Mouse (Mus musculus) regulatory T cell (primary cell): ENCODE results near the gene Kirrel3.

Source experiments
- in situ Hi-C: fragments of 300-600 bp; cut with MboI, MseI; formaldehyde crosslinking; loops from one replicate; pipeline ENCODE4 v1.15.1; 2025; ENCODE audit warnings: high pct_unique_total_duplicates

Gene Kirrel3

GRCm38 (mm10) chr9:34752076-34752800 is 266.5 kb downstream of the Kirrel3 start:
- in situ Hi-C loops, result no loop called here

GRCm38 (mm10) chr9:34752801-34753170 is 267.1 kb downstream of the Kirrel3 start:
- in situ Hi-C loops, result no loop called here

- in situ Hi-C loops, result no loop called here
Observed at GRCm38 (mm10) chr9:34753891-34754290, 268.2 kb downstream of the Kirrel3 start.

GRCm38 (mm10) chr9:34754523-34755097 is 268.9 kb downstream of the Kirrel3 start:
- in situ Hi-C loops, result no loop called here

- in situ Hi-C loops, result no loop called here
Observed at GRCm38 (mm10) chr9:34756055-34756454, 270.4 kb downstream of the Kirrel3 start.

GRCm38 (mm10) chr9:34758925-34759324 is 273.2 kb downstream of the Kirrel3 start:
- in situ Hi-C loops, result no loop called here

GRCm38 (mm10) chr9:34760521-34760920 is 274.8 kb downstream of the Kirrel3 start:
- in situ Hi-C loops, result no loop called here

GRCm38 (mm10) chr9:34766792-34767623 is 281.3 kb downstream of the Kirrel3 start:
- in situ Hi-C loops, result no loop called here

GRCm38 (mm10) chr9:34768961-34769360 is 283.3 kb downstream of the Kirrel3 start:
- in situ Hi-C loops, result no loop called here

GRCm38 (mm10) chr9:34770951-34771350 is 285.3 kb downstream of the Kirrel3 start:
- in situ Hi-C loops, result no loop called here

- in situ Hi-C loops, result no loop called here
Observed at GRCm38 (mm10) chr9:34771401-34771800, 285.7 kb downstream of the Kirrel3 start.

- in situ Hi-C loops, result no loop called here
Observed at GRCm38 (mm10) chr9:34772022-34772437, 286.3 kb downstream of the Kirrel3 start.

GRCm38 (mm10) chr9:34781356-34781755 is 295.7 kb downstream of the Kirrel3 start:
- in situ Hi-C loops, result no loop called here

- in situ Hi-C loops, result no loop called here
Observed at GRCm38 (mm10) chr9:34787915-34788314, 302.2 kb downstream of the Kirrel3 start.

- in situ Hi-C loops, result no loop called here
Observed at GRCm38 (mm10) chr9:34795226-34795625, 309.5 kb downstream of the Kirrel3 start.

- in situ Hi-C loops, result no loop called here
Observed at GRCm38 (mm10) chr9:34797688-34798339, 312.1 kb downstream of the Kirrel3 start.

- in situ Hi-C loops, result no loop called here
Observed at GRCm38 (mm10) chr9:34801662-34802061, 316.0 kb downstream of the Kirrel3 start.

GRCm38 (mm10) chr9:34806854-34807253 is 321.2 kb downstream of the Kirrel3 start:
- in situ Hi-C loops, result no loop called here

- in situ Hi-C loops, result no loop called here
Observed at GRCm38 (mm10) chr9:34809993-34810513, 324.4 kb downstream of the Kirrel3 start.

- in situ Hi-C loops, result no loop called here
Observed at GRCm38 (mm10) chr9:34818325-34818976, 332.8 kb downstream of the Kirrel3 start.
